Mouse (Mus musculus) neural tube, embryonic 13.5 days (tissue): ENCODE measurements at regions not wholly inside any gene's neighbourhood (a gene's known extent, or its start where the extent isn't known, plus 50 kb on each side); places are given as distances from the start of the nearest gene placed in this dataset.
A peak's percentile ranks its signal among the peaks of the same experiment; 100 is the strongest.

Source experiments
- ATAC-seq: fragments of 200-750 bp; cut with Nextera tagmentation; 2 replicates; pipeline ENCODE4 v1.8.0; 2017; ENCODE audit warnings: low read depth, mild to moderate bottlenecking, moderate TSS enrichment, moderate library complexity
- H3K27ac ChIP-seq: fragments of 300-500 bp; sonication (generic); replicated peaks from 2 replicates; pipeline ENCODE4 v1.5.1; 2015; ENCODE audit warnings: moderate library complexity, mild to moderate bottlenecking, inconsistent platforms
- H3K27me3 ChIP-seq: fragments of 300-500 bp; sonication (generic); 2 replicates; pipeline ENCODE4 v1.6.1; 2015; ENCODE audit warnings: mild to moderate bottlenecking, inconsistent platforms
- H3K36me3 ChIP-seq: fragments of 300-500 bp; sonication (generic); 2 replicates; pipeline ENCODE4 v1.6.1; 2015; ENCODE audit warnings: mild to moderate bottlenecking, inconsistent platforms
- H3K4me1 ChIP-seq: fragments of 300-500 bp; sonication (generic); replicated peaks from 2 replicates; pipeline ENCODE4 v1.6.1; 2015; ENCODE audit warnings: inconsistent platforms
- H3K4me2 ChIP-seq: fragments of 300-500 bp; sonication (generic); 2 replicates; pipeline ENCODE4 v1.6.1; 2015; ENCODE audit warnings: inconsistent platforms, mild to moderate bottlenecking, moderate library complexity
- H3K4me3 ChIP-seq: fragments of 300-500 bp; sonication (generic); 2 replicates; pipeline ENCODE4 v1.5.1; 2015; ENCODE audit warnings: mild to moderate bottlenecking, inconsistent platforms
- H3K9ac ChIP-seq: fragments of 300-500 bp; sonication (generic); 2 replicates; pipeline ENCODE4 v1.6.1; 2015; ENCODE audit warnings: moderate library complexity, mild to moderate bottlenecking, inconsistent platforms
- H3K9me3 ChIP-seq: fragments of 300-500 bp; sonication (generic); 2 replicates; pipeline ENCODE4 v1.6.1; 2016; ENCODE audit warnings: inconsistent platforms
- WGBS: fragments of 180-500 bp; shearing (Covaris S2); methylation state at CpG from one replicate; pipeline ENCODE4 v1.1.7; 2015; 5-methylcytosine and 5-hydroxymethylcytosine counted together

DNA sequence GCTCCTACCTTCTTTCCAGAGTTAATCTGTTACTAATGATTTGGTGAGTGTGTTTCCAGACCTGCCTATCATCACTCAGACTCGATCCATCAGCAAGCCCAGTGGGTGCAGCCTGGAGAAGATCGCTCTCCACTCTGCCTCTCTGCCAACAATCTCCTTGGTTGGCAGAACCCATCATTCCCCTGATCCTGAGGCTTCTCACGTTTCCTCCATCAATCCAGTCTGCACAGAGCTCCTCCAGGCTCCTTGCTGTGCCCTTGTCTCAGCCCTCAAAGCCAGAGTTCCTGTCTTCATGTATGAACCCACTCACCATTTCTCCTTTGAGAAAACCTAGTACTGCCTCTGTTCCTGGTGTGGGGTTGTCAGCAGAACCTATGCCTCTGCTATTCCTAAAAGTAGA, 155.5 kb downstream of the Thbs2 start:
- no peak overlapping the region for H3K4me3 ChIP-seq
- H3K36me3 ChIP-seq, result no peaks in the 10 kb centered on the region
- H3K4me1 ChIP-seq, result no peaks in the 10 kb centered on the region
- H3K4me2 ChIP-seq, result no peak overlapping the region
- H3K9ac ChIP-seq, result no peak overlapping the region
- ATAC-seq, result no peak
- H3K9me3 ChIP-seq, result no peaks in the 10 kb centered on the region
- H3K27ac ChIP-seq, result no peak overlapping the region
- WGBS, result 78% methylated on average over 3 of the region's 3 CpGs
- no peaks in the 10 kb centered on the region for H3K27me3 ChIP-seq

- H3K9ac ChIP-seq, result no peak overlapping the region
- 96% methylated on average over 4 of the region's 4 CpGs for WGBS
- no peak for ATAC-seq
Measured at GRCm38 (mm10) chr17:14532979-14533314, 161.1 kb downstream of the Thbs2 start.

DNA sequence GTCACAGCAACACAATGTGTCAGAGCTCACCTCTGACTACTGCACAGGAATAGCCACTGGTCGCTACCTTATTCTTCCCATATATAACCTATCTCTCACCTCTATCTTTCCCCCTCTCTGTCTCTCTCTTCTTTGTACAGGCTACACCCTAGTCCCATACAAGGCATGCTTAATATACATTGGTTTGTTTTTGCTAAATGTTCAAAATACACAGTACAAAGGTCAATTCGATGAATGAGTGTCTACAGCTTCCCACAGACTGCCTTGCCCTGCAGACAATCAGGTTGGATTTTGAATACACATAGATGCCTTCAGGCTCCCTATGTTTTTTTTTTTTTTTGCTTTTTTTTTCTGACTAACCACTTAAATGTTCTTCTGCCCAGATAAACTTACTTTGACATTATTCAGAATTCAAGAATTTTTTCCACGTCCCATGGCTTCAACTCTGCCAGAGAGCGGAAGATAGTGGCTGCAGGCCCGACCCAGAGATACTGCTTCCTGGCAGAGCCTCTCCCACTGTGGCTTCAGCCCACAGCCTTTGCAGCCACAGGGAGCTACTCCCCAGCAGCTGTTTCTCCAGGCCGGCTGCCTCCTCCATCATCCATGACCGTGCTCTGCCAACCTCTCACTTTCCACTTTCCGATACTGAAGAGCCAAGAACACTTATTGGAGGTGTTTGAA, 161.6 kb downstream of the Thbs2 start:
- no peaks in the 10 kb centered on the region for H3K4me1 ChIP-seq
- no peak overlapping the region for H3K9ac ChIP-seq
- no peaks in the 10 kb centered on the region for H3K9me3 ChIP-seq
- no peak overlapping the region for H3K4me3 ChIP-seq
- WGBS, result 80% methylated on average over 8 of the region's 8 CpGs
- H3K4me2 ChIP-seq, result no peak overlapping the region
- H3K27ac ChIP-seq, result no peak overlapping the region
- no peaks in the 10 kb centered on the region for H3K27me3 ChIP-seq
- ATAC-seq, result no peak
- H3K36me3 ChIP-seq, result no peaks in the 10 kb centered on the region

More at GRCm38 (mm10) chr17:14532979-14533314, 161.1 kb downstream of the Thbs2 start:
- Histone ChIP-seq H3K4me2 (no peak overlapping the region), H3K27me3 (no peaks in the 10 kb centered on the region), H3K36me3 (no peaks in the 10 kb centered on the region), H3K4me3 (no peak overlapping the region), H3K9me3 (no peaks in the 10 kb centered on the region), H3K27ac (no peak overlapping the region), H3K4me1 (no peaks in the 10 kb centered on the region)

GRCm38 (mm10) chr17:14531796-14532195, 162.2 kb downstream of the Thbs2 start:
- H3K9me3 ChIP-seq, result no peaks in the 10 kb centered on the region
- H3K27ac ChIP-seq, result no peak overlapping the region
- no peak overlapping the region for H3K9ac ChIP-seq
- H3K4me3 ChIP-seq, result no peak overlapping the region
- ATAC-seq, result no peak
- H3K4me2 ChIP-seq, result no peak overlapping the region
- no peaks in the 10 kb centered on the region for H3K4me1 ChIP-seq
- WGBS, result 89% methylated on average over 3 of the region's 3 CpGs
- no peaks in the 10 kb centered on the region for H3K27me3 ChIP-seq
- H3K36me3 ChIP-seq, result no peaks in the 10 kb centered on the region

DNA sequence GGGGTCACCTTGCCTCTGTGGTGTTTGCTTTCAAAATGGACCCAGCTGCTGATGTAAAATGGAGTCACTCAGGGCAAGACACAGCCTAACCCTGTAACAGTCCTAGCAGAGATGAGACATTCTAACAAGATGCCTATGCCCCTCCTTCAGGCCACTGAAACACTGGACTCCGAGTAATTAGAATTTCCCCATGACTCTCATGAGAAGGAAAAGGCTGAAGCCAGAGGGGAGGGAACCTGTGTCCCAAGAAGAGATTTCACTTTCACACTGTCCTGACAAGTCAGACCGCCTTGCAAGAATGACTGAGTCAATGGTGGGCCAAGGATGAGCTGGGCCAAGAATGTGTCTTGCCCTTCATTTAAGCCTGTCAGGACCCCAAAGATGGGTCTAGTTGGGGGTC, 166.3 kb downstream of the Thbs2 start:
- Histone ChIP-seq H3K36me3 (no peaks in the 10 kb centered on the region), H3K9me3 (no peaks in the 10 kb centered on the region), H3K9ac (no peak overlapping the region), H3K4me1 (no peaks in the 10 kb centered on the region), H3K4me2 (no peak overlapping the region), H3K27me3 (0 out of 2 replicates have a peak, but pooled peaks cover 4% of the 10 kb centered on the region), H3K27ac (no peak overlapping the region), H3K4me3 (no peak overlapping the region)
- ATAC-seq, result no peak
- 88% methylated on average over 2 of the region's 2 CpGs for WGBS

- no peaks in the 10 kb centered on the region for H3K4me1 ChIP-seq
- H3K27me3 ChIP-seq, result 0 out of 2 replicates have a peak, but pooled peaks cover 9% of the 10 kb centered on the region
- no peak overlapping the region for H3K4me2 ChIP-seq
- H3K9ac ChIP-seq, result no peak overlapping the region
- no peaks in the 10 kb centered on the region for H3K36me3 ChIP-seq
- 90% methylated on average over 7 of the region's 7 CpGs for WGBS
- H3K27ac ChIP-seq, result no peak overlapping the region
- ATAC-seq, result no peak
- H3K9me3 ChIP-seq, result no peaks in the 10 kb centered on the region
- H3K4me3 ChIP-seq, result no peak overlapping the region
Measured at GRCm38 (mm10) chr17:14525255-14525654, 168.8 kb downstream of the Thbs2 start.

DNA sequence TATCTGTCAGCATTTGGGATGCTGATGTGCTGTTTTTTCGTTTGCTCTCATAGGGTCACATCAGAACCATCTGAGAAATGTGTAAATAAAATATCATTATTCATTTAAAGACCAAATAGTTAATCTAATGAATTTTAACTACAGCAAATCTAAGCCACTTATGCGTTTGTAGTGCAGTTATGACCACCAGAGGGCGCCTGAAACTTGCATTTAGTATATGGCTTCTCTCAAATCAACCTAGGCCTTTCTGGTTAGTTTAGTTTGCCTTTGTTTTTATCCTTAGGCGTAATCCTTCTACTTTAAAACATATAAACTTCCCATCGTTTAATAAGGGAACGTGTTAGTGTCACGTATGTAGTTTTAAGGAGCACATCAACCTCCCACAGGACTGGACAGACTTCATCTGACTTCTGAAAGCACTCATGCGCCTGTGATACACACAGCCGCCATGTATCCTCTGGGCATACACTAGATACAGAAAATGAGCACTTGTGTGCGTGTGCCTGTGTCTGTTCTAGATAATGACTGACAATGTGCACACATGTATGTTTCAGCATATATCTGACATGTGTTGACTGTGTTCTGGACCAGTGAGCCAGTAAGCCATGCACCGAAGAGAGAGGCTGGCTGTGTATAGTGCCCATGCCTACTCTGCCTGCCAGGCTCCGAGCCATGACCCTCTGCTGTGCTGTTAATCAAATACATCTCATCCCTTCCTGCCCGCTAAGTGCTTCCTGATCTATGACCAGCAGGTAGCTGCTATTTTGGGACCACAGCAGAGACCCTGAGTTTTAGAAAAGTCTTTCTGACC, 169.4 kb downstream of the Thbs2 start:
- Histone ChIP-seq H3K9me3 (no peaks in the 10 kb centered on the region), H3K27me3 (0 out of 2 replicates have a peak, but pooled peaks cover 9% of the 10 kb centered on the region), H3K36me3 (no peaks in the 10 kb centered on the region), H3K4me3 (no peak overlapping the region), H3K4me2 (no peak overlapping the region), H3K27ac (no peak overlapping the region), H3K9ac (no peak overlapping the region), H3K4me1 (no peaks in the 10 kb centered on the region)
- peak; percentile 42; the same call in 1 of the 2 replicates for ATAC-seq
- 51% methylated on average over 13 of the region's 13 CpGs for WGBS

DNA sequence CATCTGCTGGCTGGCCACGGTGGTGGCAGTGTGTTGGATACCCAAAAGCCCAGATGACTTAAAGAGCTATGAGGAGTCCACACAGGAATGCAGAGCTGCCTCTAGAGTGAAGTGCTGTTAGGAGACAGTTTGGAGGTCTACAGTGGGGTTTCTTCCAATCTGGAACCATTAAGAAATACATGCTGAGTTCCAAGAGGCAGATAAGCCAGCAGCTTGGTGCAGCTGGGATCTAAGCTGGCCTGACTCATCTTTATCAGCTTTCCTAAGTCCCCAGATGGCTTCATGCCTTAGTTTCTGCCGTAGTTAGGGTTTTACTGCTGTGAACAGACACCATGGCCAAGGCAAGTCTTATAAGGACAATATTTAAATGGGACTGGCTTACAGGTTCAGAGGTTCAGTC, 172.0 kb downstream of the Thbs2 start:
- Histone ChIP-seq H3K4me2 (no peak overlapping the region), H3K4me1 (peaks cover 8% of the 10 kb centered on the region), H3K36me3 (no peaks in the 10 kb centered on the region), H3K4me3 (no peak overlapping the region), H3K9ac (no peak overlapping the region), H3K27ac (no peak overlapping the region), H3K27me3 (0 out of 2 replicates have a peak, but pooled peaks cover 9% of the 10 kb centered on the region), H3K9me3 (no peaks in the 10 kb centered on the region)
- 76% methylated on average over 2 of the region's 2 CpGs for WGBS
- no peak for ATAC-seq

DNA sequence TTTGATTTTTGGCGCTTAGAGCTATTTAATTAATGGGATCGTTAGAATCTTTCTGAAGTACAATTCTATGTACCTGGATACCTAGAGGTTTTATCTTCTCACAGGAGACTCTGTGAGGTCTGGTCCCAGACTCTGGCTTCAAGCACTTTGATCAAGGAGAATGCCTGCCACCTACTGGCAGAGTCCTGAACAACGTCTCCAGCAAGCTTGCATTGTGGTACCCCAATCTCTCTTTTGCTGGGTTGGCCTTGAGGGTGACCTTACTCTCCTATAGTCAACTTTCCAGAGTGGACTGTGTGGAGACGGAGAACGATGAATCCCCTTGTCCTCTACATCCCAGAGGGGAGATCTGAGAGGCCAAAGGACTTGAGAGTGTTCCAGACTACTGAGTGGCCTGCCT, 173.5 kb downstream of the Thbs2 start:
- H3K36me3 ChIP-seq, result no peaks in the 10 kb centered on the region
- H3K9me3 ChIP-seq, result no peaks in the 10 kb centered on the region
- no peak overlapping the region for H3K4me2 ChIP-seq
- no peak overlapping the region for H3K4me3 ChIP-seq
- peaks cover 11% of the 10 kb centered on the region for H3K4me1 ChIP-seq
- whole genome bisulfite sequencing, result 22% methylated on average over 5 of the region's 5 CpGs
- H3K27me3 ChIP-seq, result 0 out of 2 replicates have a peak, but pooled peaks cover 9% of the 10 kb centered on the region
- ATAC-seq, result peak; percentile 20; the same call in 1 of the 2 replicates
- H3K27ac ChIP-seq, result no peak overlapping the region
- no peak overlapping the region for H3K9ac ChIP-seq

DNA sequence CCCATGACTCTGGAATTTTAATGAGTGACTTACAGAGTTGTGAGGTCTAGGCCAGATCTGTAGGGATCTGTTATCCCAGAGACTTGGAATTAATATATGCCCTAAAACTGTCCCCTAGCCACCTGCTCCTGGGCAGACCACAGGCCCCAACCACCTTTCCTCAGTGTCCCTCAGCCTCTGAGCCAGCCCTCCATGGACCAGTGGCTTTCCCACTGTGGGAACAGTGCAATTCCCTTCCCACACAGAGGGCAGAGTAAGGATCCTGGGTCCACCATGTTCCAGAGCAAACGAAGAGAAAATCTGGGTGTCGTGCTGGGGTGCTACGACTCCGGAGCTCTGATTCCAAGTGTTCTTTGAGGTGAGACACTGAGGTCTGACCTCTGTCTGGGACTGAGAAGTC, 174.7 kb downstream of the Thbs2 start:
- ATAC-seq, result no peak
- Histone ChIP-seq H3K27ac (no peak overlapping the region), H3K4me3 (no peak overlapping the region), H3K36me3 (no peaks in the 10 kb centered on the region), H3K4me1 (peaks cover 11% of the 10 kb centered on the region), H3K9me3 (no peaks in the 10 kb centered on the region), H3K27me3 (peaks cover 15% of the 10 kb centered on the region; the same call in 1 of the 2 replicates), H3K9ac (no peak overlapping the region), H3K4me2 (no peak overlapping the region)
- 90% methylated on average over 4 of the region's 4 CpGs for WGBS

GRCm38 (mm10) chr17:14518216-14518615, 175.8 kb downstream of the Thbs2 start:
- H3K27me3 ChIP-seq, result peaks cover 12% of the 10 kb centered on the region; the same call in 1 of the 2 replicates
- H3K4me2 ChIP-seq, result no peak overlapping the region
- no peak overlapping the region for H3K4me3 ChIP-seq
- no peak overlapping the region for H3K27ac ChIP-seq
- H3K9me3 ChIP-seq, result no peaks in the 10 kb centered on the region
- H3K4me1 ChIP-seq, result peaks cover 11% of the 10 kb centered on the region
- ATAC-seq, result no peak
- H3K36me3 ChIP-seq, result no peaks in the 10 kb centered on the region
- no peak overlapping the region for H3K9ac ChIP-seq
- WGBS, result 75% methylated on average over 12 of the region's 12 CpGs

- no peak for ATAC-seq
- no peak overlapping the region for H3K4me2 ChIP-seq
- H3K9me3 ChIP-seq, result no peaks in the 10 kb centered on the region
- 31% methylated on average over 5 of the region's 5 CpGs for WGBS
- H3K27ac ChIP-seq, result no peak overlapping the region
- peaks cover 11% of the 10 kb centered on the region for H3K4me1 ChIP-seq
- no peak overlapping the region for H3K9ac ChIP-seq
- peaks cover 11% of the 10 kb centered on the region; the same call in 1 of the 2 replicates for H3K27me3 ChIP-seq
- H3K36me3 ChIP-seq, result no peaks in the 10 kb centered on the region
- H3K4me3 ChIP-seq, result no peak overlapping the region
Measured at GRCm38 (mm10) chr17:14517368-14517767, 176.7 kb downstream of the Thbs2 start.
